Mouse (Mus musculus): ENCODE results near the gene Synpr.
"Not testable (repeated sequence)": the region's sequence is repeated elsewhere in the genome, so short reads cannot be mapped to it uniquely, and the experiment has no call there.

Synpr gene

DNA sequence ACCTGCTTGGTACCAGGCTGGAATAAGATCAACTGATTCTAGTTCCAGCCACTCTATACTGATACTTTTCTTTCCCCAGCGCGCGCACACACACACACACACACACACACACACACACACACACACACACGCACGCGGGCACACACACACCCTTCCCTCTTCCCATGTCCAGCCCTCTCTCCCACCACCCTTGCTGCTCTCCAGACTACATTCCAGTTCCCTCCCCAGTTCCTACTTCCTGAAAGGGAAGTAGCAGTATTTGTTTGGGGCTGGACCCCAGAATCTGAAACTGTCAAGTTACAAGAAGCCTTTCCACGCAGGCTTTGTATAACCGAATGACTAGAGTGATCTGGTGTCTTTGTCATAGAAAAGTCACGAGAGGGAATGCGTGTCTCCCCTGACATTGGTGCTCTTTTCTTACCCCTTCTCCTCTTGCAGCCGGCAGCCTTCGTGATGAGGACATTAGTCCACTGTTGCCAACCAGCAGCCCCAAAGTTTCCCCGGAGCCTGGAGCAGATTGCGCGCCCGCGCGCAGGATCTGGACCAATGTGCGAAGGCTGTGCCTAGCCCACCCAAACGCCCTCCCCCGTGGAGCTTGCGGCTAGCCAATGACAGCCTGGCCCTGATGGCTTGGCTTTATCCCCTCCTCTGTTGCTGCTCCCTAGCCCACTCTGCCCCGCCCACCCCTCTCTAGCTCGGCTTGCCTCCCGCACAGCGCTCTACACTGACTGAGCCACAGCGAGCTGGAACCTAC is at the start of gene Synpr:
Synpr (plus strand) TSS at position 690 of the 754 bp plus-strand sequence.
- no peak for DNase-seq (ENCODE audit: low read depth, low spot score)

DNA sequence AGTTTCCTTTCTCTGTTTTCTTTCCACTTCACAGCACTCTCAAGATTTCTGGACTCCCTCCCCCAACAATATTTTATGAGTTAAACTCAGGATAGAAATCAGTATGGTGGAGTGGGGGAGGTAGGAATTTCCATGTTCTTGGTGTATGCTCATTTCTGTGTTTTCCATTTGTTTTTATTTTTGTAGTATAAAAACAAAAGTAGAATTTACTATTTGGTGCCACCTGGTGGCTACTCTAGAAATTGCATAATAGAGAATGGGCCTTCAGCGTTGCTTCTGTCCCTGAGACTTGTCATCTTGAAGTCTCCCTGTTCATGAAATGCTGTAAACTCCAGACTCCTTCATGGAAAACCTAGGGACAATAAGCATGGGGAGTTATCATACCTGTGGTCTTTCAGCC is 47.7 kb upstream of the Synpr start:
- DNase-seq (ENCODE audit: low read depth, low spot score): no peak

DNA sequence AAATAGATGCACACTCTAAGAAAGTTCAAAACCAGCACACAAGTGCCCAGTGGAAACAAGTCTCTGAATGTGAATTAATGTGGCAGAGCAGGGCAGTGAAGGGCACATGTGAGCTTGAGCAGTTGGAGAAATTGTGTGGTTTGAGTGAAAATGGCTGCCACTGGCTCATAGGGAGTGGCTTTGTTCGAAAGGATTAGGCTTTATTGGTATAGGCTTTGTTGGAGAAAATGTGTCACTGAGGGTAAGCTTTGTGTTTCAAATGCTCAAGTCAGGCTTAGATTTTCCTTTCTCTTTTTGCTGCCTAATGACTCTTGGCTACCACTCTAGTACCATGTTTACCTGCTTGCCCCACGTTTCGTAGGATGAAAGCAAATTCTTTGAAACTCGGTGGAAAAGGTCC is 37.1 kb upstream of the Synpr start:
- no peak for DNase-seq (ENCODE audit: low read depth, low spot score)

DNA sequence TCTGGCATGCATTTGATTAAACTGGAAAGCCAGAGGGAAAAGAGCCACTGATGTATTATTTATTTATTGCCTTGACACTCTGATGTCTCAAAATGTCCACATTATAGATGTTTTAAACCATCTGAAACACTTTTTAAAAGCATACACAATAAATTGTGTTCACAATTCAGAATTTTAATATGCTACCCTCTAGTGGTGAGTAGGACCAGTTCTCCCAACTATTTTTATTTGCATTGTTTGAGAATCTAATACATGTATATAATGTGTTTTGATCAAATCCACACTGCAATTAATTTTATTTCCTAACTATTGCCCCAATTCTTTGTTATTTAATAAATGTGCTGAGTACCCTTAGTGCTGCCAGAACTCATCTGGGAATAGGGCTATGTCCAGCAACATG is 35.2 kb upstream of the Synpr start:
- no peak for DNase-seq (ENCODE audit: low read depth, low spot score)

DNA sequence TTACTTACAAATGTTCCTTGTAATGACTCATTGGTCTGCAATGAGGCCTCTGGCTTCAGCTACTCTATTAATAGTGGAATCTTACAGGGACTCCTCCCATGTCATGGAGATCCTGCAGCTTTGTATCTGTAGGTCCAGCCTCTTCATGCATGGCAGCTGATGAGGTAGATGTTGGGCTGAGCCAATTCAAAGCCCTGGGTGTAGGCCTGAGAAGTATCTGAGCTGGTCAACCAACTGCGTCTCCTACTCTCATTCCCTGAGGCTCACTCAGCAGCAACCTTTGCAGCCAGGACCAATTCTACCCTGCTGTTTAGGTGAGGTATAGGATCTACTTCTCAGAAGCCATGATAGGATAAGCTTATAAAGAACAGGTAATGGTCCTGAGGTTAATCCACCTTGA is 32.0 kb upstream of the Synpr start:
- no peak for DNase-seq (ENCODE audit: low read depth, low spot score)

DNA sequence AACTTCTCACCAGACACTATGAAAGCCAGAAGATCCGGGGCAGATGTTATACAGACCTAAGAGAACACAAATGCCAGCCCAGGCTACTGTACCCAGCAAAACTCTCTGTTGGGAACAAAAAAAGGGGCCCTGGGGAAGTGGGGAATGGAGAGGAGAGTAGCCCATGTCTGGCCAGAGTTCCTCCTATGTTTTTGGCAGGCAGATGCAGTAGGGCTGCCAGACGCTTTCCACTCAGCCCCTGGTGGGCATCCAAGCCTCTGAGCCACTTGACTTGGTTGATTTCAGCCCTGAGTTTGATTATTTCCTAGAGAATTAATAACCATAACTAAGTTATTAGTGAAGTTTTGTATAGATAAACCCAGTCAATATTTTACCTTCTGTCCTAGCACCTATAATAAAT is 29.8 kb upstream of the Synpr start:
- not testable (repeated sequence) for DNase-seq (ENCODE audit: low read depth, low spot score)

DNA sequence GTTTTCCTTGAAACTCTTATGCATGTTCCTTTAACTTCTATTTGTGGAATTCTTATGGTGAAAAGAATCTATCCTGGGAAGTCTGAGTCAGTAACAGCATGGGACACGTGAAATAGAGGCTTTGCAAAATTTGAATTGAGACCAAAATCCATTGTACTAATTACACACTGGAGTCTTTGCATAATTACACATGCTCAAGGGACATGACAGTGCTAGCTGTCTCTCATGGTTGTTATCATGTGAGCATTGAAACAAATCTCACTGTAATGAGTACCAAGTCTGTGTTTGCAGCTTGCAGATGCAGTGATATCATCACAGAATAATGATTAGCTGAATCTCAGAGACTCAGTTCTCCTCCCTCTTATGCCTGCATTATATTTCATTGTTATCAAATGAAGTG is 22.2 kb upstream of the Synpr start:
- DNase-seq (ENCODE audit: low read depth, low spot score): no peak

DNA sequence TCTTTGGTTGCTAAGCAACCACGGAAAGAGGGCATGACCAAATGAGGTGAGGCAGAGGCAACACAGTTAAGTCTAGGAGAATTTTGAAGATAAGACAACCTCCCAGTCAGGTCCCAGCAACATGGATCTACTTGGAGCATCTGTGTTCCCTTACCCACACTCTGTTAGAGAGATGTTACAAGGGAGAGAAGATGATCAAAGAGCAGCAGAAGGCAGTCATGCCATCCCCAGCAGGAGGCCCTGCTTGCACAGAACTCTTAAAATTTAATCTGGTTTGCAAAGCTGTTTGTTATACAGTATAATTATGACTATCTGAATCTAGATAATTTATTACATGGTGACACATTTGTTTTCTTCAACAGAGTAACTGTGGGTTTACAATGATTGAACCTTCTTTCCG is 18.2 kb upstream of the Synpr start:
- no peak for DNase-seq (ENCODE audit: low read depth, low spot score)

DNA sequence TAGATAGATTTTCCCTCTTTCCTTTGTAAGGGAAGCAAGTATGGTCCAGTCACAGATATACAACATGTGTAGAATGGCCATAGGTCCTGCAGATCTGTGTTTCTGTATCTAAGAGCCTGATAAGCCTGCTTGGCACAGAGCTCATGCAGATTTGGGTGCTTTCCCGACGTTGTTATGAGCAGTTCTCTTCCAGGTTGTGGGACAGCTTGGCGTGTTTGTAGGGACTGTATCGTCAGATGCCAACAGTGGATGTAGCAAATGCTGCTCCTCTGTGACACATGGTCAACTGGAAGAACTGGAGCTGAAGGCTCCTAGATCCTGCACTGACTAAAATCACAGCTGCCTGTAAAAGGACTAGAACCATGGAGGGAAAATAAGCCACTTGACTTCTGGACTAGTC is 17.4 kb upstream of the Synpr start:
- no peak for DNase-seq (ENCODE audit: low read depth, low spot score)

DNA sequence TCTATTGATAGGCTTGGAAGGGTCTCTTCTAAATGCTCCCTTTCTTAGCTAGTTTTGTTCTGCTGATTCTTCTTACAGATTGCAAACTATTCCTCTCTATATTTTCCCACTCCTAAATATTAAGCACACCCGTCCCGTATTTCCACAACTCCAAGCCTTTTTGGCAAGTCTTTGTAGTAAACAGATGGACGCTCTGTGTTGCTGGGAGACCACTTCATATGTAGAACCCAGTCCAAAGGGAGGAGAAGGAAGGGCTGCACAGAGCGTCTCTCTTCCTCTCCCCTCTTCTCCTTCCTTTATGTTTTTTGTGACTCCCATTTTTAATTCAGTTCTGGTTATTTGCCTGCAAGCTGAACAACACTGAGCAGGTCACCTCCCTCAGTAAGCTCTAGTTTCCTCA is 1.4 kb upstream of the Synpr start:
- DNase-seq (ENCODE audit: low read depth, low spot score): no peak

DNA sequence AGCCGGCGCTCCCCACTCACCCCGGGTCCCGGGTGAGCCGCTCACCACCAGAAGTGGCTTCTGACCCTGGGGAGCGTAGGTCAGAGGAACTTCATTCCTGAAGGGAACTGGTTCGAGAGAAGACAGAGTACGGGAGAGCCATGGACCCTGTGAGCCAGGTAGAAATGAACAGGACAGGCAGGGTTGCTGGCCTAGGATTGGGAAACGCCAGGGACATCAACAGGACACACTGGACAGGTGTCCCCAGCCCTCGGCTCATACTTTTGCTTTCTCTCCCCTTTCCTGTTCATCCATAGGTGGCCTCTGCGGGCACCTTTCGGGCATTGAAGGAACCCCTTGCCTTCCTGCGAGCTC is 242 bp downstream of the Synpr start:
- no peak for DNase-seq (ENCODE audit: low read depth, low spot score)

DNA sequence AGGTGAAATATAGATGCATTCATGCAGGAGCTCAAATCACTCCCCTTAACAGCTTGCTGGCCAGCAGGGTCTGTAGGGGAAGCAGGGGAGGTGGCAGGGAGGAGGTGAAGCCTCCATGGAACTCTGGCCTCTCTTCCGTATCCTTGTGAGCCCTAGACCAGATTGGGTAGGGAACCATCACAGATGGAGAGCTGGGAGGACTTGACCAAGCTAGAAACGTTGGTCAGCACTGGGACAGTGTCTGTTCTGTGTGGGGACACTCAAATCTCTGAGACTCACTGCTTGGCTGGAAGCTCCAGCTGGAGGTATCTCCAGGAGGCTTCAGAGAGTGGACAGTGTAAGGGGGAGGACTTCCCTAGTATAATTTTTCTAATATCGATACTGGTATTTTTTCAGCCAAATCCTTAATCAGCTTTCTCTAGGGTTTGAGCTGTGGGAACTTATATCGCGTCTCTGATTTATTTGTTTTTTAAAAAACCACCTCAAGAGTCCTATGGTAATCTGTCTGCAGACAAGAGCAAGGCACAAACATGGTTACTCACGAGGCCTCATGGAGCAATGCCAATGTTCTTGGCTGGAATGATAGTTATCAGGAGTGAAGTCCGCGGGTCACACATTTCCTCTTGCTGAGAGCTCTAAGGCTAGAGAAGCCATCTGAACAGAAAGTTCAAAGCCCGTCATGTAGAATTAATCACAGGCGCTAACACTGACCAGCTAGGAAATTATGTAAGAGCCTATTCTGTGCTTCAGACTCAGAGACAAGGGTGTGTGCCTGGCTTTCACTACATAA is 956 bp downstream of the Synpr start:
- no peak for DNase-seq (ENCODE audit: low read depth, low spot score)

DNA sequence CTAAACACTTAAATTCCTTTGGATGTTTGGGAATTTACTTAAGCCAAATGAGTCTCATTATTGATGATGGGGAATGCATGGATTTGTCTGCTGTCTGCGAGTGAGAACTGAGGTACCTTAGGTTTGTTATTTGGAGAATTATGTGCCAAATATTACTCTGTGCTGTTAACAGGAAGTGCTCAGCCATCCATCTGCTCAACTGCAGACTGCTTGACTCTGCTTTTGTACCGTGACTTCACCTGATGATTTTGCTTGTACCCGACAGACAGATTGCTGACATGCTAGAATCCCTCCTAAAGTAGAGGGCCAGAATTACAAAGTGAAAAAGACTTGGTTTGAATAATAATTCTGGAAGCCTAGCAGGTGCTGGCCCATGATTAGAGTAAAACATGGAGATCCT is 9.6 kb downstream of the Synpr start:
- no peak for DNase-seq (ENCODE audit: low read depth, low spot score)

DNA sequence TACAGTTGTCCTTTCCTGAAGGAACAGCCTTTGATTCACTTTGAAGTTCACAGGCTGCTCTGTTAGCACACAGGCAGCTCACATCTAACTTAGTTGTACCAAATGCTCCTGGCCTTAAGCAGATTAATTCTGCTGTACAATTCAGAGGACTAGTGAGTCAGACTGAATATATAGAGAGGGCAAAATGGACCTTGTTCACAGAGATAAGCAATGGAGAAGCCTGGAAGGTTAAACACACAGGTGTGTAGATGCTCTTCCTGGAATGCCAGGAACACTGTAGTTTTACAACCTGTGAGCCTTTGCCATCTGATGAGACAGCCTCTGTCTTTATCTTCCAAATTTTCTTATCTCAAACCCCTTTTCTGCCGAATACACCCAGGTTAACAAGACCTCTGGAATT is 29.7 kb downstream of the Synpr start:
- no peak for DNase-seq (ENCODE audit: low read depth, low spot score)

DNA sequence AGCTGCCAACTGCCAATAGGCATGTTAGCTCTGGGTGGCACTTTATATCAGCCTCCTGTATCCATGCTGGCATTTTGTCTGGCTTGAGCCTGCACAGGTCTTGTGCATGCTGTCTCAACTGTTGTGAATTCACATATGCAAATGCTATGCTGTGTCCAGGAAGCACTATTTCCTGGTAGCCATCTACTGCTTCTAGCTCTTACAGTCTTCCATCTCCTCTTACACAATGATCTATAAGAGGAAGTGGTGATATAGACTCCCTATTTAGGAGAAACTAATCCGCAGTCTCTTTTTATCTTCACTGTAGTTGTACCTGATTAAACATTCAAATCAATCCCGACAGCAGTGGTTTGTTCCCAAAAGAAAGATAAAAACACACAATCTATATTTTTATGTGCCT is 43.9 kb downstream of the Synpr start:
- DNase-seq (ENCODE audit: low read depth, low spot score): no peak

DNA sequence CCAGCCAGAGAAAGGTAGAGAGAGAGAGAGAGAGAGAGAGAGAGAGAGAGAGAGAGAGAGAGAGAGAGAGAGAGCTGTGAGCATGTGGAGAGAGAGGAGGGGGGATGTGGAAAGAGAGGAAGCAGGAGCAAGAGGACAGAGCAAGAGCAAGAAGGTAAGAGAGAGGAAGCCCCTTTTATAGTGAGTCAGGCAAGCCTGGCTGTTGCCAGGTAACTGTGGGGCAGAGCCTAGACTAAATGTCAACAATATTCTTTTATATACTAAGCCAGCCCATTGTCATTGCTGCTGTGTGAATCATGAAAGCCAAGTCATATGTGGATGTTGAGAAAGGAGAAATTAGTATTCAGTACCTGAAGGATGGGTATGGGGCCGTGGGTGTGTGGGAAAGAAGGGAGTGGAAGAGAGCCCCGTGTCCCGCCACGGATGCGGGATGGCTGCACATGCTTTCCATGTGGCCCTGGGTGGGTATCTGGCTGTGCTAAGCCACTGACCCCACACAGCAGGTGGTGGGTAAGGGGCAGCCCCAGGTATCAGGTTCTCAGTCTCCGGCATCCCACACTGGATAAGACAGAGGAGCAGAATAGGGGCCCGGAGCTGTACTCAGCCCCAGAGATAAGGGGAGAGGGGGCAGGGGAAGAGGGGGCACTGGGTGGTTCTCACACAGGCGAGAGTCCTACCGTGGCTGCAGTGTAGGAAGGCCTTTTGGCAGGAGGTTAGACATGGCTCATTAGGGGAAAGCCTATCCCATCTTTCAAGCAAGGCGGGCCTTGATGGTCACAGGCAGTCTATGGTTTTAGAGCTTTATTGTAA is 48.1 kb downstream of the Synpr start:
- DNase-seq (ENCODE audit: low read depth, low spot score): no peak

DNA sequence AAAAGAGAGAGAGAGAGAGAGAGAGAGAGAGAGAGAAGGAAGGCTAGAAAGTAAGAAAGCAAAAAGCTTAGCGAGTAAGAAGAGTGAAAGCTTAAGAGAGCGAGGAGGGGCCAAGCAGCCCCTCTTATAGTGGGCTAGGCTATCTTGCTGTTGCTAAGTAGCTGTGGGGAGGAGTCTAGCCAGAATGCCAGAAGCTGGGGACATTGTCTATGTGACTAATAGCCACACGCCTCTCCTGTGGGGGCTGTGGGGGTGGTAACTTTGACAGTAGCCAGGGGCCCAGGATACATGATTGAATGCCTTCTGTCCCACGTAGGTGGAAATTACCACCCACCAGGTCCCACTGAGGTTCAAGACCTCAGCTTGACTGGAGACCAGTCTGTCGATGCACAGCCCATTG is 48.8 kb downstream of the Synpr start:
- DNase-seq (ENCODE audit: low read depth, low spot score): no peak

DNA sequence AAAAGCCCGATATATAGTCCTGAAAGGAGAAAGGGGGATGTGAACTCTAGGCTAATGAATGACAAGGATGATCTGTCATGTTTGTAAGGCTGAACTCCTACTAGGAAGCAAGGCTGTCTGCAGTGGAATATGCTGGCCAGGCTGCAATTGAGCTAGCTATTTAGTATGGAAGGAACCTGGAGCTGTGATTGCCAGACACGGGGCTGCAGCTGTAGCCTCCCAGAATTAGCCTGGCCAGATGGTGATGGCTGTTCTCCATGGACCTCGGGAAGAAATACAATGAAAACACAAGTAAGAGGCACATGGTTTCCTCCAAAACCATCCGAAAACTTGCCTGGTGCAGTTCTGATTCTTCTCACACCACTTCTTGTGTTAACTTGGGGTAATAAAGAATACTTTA is 51.6 kb downstream of the Synpr start:
- DNase-seq (ENCODE audit: low read depth, low spot score): no peak

DNA sequence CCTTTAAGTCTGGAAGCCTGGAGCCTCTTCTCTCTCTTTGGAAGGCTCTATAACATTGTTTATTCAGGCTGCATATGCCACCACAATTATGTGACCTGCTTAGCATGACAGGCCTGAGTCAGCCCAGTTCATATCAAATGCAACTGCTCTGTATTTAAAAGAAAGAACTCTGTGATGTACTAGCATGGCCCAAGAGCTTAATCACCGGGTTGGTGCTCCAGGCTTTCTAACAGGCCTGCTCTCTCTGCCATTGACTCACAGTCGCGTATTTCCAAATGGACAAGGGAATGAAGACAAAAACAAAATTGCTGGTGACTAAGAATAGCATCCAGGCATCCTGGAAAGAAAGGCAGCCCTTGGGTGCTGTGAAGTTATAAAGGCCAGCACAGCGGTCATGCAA is 56.1 kb downstream of the Synpr start:
- DNase-seq (ENCODE audit: low read depth, low spot score): no peak

DNA sequence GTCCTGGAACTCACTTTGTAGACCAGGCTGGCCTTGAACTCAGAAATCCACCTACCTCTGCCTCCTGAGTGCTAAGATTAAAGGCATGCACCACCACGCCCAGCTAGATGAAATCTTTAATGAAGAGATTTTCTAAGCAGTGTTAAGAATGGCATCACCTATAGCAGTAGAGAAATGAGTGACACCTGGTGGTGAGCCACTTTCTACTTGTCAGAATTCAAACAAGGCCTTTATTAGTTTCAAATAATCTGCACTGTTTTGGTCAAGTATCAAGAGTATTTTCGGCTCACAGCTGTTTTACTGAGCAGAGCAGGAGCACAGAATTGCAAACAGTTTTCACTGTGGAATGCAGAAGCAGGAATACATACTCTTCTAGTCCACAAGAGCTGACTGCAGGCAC is 59.7 kb downstream of the Synpr start:
- no peak for DNase-seq (ENCODE audit: low read depth, low spot score)

DNA sequence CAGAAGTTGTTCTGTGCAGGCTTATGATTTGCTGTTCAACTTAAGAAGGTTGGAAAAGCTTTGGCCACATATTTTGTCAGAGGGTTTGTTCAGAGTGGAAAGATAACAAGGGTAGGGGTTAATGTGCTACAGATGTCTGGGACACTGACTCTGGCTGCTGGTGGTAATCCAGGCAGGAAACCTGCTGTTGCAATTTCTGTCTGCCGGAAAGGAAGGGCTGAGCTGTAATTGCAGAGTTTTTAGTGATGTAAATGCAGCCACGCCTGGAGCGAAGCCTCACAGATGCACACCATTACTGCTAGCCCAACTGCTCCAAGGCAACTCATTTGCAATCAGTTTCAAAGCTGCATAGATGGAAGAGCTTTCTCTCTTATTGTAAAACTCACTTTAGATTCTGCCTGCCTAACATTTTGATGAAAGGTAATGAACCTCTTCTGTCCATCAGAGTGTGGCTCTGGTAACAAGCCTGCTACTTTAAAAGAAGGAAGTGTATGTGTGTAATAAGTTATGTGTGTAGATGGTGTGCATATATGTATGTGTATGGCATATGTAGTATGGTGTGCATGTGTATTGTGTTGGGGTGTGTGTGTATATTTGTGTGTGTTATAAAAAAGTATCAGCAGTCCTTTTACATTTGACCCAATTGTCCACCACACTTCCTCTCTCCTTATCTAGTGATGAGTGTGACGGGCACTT is 64.7 kb downstream of the Synpr start:
- no peak for DNase-seq (ENCODE audit: low read depth, low spot score)

DNA sequence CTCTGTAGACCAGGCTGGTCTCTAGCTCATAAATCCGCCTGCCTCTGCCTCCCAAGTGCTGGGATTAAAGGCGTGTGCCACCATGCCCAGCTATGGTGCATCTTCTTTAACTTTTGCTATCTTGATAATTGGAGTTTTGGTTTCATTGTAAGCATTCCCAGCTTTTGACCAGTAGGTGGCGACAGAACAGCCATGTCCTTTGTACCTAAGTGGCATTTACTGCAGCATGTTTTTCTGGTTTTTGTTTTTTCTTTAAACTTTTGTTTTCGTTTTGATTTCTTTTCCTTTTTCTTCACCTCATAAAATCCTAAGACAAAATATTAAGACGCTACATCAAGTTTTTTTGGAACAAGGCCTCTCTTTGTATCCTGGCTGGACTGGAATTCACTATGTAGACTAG is 69.6 kb downstream of the Synpr start:
- DNase-seq (ENCODE audit: low read depth, low spot score): peak; percentile 22

Measured in CD4-positive helper T cell, adult 2 months (primary cell).